Mouse (Mus musculus) E14TG2a.4 (cell line): ENCODE measurements around the gene Bcas3.

Experiments
- CTCF ChIP-seq: conservative IDR thresholded peaks from 2 replicates; pipeline ENCODE4 v1.5.1; 2014; ENCODE audit warnings: low read length
- NANOG ChIP-seq: IDR thresholded peaks from 2 replicates; pipeline ENCODE4 v1.6.1; 2014; ENCODE audit warnings: borderline replicate concordance, low read length, mixed read lengths

GRCm38 (mm10) chr11:85841980-85842379 is 489.0 kb downstream of the Bcas3 start:
- TF ChIP-seq CTCF = peak; percentile 19
- TF ChIP-seq NANOG = no peak
